8 mouse cellular contexts compared by ENCODE assay signal in the genomic region with DNA sequence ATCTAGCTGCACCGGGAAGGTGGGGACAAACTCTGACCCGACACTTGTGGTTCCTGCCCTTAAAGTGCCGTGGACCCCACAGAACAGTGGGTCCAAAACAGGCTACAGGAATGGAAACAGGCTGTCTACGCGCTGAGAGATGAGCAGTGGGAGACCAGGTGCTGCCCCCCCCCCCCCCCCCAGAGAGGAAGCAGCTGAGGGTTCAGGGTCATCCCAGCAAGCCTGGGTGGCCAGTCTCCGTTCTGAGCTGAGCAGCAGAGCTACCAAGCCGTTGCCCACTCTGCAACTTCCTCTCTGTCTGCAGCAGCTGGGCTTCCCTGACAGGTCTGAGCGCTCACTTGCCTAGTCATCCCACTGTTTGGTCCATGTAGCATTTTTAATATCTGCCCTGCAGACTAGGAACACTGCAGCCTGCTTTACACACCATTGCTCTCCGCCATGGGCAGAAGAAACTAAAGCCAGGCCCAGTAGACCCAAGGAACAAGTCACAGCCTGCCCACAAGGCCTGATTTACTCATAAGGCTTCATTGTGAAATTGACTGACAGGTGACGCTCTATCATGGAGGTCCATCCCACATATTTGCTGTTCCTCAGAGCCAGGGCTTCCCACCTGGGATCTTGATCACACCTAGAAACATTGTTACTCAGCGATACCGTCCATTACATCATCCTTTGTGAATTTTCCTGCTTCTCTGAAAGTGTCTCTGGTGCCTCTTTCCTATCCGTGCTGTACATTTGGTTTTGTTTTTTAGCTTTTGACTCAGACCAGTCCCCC. TPM values are rescaled to one million over a fixed set of nuclear protein-coding genes. Genes with fewer than 3 reads are reported as not detected.
DNase-seq lines count a peak whose midpoint lies in the region; ATAC-seq and TF ChIP-seq lines count a peak whose summit lies in the region.

No protein-coding gene starts in this region.

- no peak for ATAC-seq in hindbrain, embryonic 11.5 days (ENCODE audit: low FRiP score)
- ATAC-seq in hindbrain, embryonic 16.5 days: no peak
- ATAC-seq in heart, embryonic 16.5 days (replicated peaks; ENCODE audit: extremely low read depth, insufficient read depth, low FRiP score): no peak
- peak; percentile 75 for ATAC-seq in megakaryocyte, adult 5-6 weeks (ENCODE audit: poor library complexity, severe bottlenecking)
- no peak for ATAC-seq in forebrain, embryonic 16.5 days

- no peak overlapping the region for H3K9ac ChIP-seq in hindbrain, embryonic 11.5 days (ENCODE audit: low read depth, low read length)
- no peak overlapping the region for H3K9ac ChIP-seq in hindbrain, embryonic 16.5 days (ENCODE audit: low read depth, low read length)
- H3K9ac ChIP-seq in MEL (ENCODE audit: control insufficient read depth, low read depth, low read length, poor library complexity, severe bottlenecking): no peak overlapping the region
- H3K9ac ChIP-seq in heart, embryonic 16.5 days (ENCODE audit: low read length): peak overlapping the region; percentile 43
- no peak overlapping the region for H3K9ac ChIP-seq in forebrain, embryonic 16.5 days (replicated peaks; ENCODE audit: low read depth, low read length)

- H3K9me3 ChIP-seq in hindbrain, embryonic 11.5 days (ENCODE audit: control insufficient read depth, low read length): no peaks in the 10 kb centered on the region
- no peaks in the 10 kb centered on the region for H3K9me3 ChIP-seq in hindbrain, embryonic 16.5 days (ENCODE audit: control insufficient read depth, low read length)
- H3K9me3 ChIP-seq in MEL (replicated peaks; ENCODE audit: insufficient read depth, low read length): no peaks in the 10 kb centered on the region
- no peaks in the 10 kb centered on the region for H3K9me3 ChIP-seq in heart, embryonic 16.5 days (replicated peaks; ENCODE audit: control insufficient read depth, low read length)
- no peaks in the 10 kb centered on the region for H3K9me3 ChIP-seq in forebrain, embryonic 16.5 days (ENCODE audit: control insufficient read depth, low read length)

- peaks cover 27% of the 10 kb centered on the region for H3K4me1 ChIP-seq in hindbrain, embryonic 11.5 days (replicated peaks; ENCODE audit: control insufficient read depth, insufficient read depth, low read length)
- H3K4me1 ChIP-seq in hindbrain, embryonic 16.5 days (ENCODE audit: control insufficient read depth, insufficient read depth, low read depth, low read length): peaks cover 37% of the 10 kb centered on the region
- peaks cover 9 to 31% of the 10 kb centered on the region in 2 experiments; a peak in 3 of 4 replicates for H3K4me1 ChIP-seq in MEL (ENCODE audit: control insufficient read depth in 1 of 2, insufficient read depth in 2 of 2, low read length in 2 of 2)
- peaks cover 56% of the 10 kb centered on the region for H3K4me1 ChIP-seq in heart, embryonic 16.5 days (ENCODE audit: control insufficient read depth, insufficient read depth, low read length)
- H3K4me1 ChIP-seq in forebrain, embryonic 16.5 days (replicated peaks; ENCODE audit: control insufficient read depth, insufficient read depth, low read length): peaks cover 39% of the 10 kb centered on the region

- H3K27me3 ChIP-seq in hindbrain, embryonic 11.5 days (ENCODE audit: control insufficient read depth, insufficient read depth, low read length): no peaks in the 10 kb centered on the region
- H3K27me3 ChIP-seq in hindbrain, embryonic 16.5 days (replicated peaks; ENCODE audit: control insufficient read depth, insufficient read depth, low read length): no peaks in the 10 kb centered on the region
- H3K27me3 ChIP-seq in MEL (ENCODE audit: control insufficient read depth in 1 of 2, insufficient read depth in 2 of 2, low read length in 2 of 2): no peaks in the 10 kb centered on the region
- no peaks in the 10 kb centered on the region for H3K27me3 ChIP-seq in heart, embryonic 16.5 days (ENCODE audit: control insufficient read depth, insufficient read depth, low read length)
- no peaks in the 10 kb centered on the region for H3K27me3 ChIP-seq in forebrain, embryonic 16.5 days (replicated peaks; ENCODE audit: control insufficient read depth, insufficient read depth, low read length)

- DNase-seq in hindbrain, embryonic 11.5 days (ENCODE audit: low spot score): no peak
- peak; percentile 31 for DNase-seq in MEL (ENCODE audit: low read depth, low spot score)
- DNase-seq in ovary, postnatal 10 days (ENCODE audit: low spot score): no peak
- no peak for DNase-seq in spleen, postnatal 36 days (ENCODE audit: low spot score in 2 of 2)

- 0 out of 2 replicates have a peak overlapping the region, but pooled peaks have one; percentile 6 for H3K27ac ChIP-seq in hindbrain, embryonic 11.5 days (ENCODE audit: low read depth, low read length)
- no peak overlapping the region for H3K27ac ChIP-seq in hindbrain, embryonic 16.5 days (ENCODE audit: low read depth, low read length)
- H3K27ac ChIP-seq in MEL (ENCODE audit: control insufficient read depth, low read depth, low read length): no peak overlapping the region
- peak overlapping the region; percentile 92 for H3K27ac ChIP-seq in heart, embryonic 16.5 days (ENCODE audit: low read length)
- H3K27ac ChIP-seq in forebrain, embryonic 16.5 days (ENCODE audit: low read length): no peak overlapping the region

- no peak for TF ChIP-seq RAD21 in MEL (IDR thresholded peaks at IDR 0.05; ENCODE audit: low read depth, low read length)

- H3K79me2 ChIP-seq in MEL (ENCODE audit: control insufficient read depth, insufficient read depth, low read length, poor library complexity): no peaks in the 10 kb centered on the region; the same call in 1 of the 2 replicates

- no peak for TF ChIP-seq CTCF in MEL (IDR thresholded peaks at IDR 0.05 in 2 of 3, conservative IDR thresholded peaks at IDR 0.05 in 1 of 3; ENCODE audit: control insufficient read depth in 1 of 3, insufficient read depth in 1 of 3, low read depth in 2 of 3, low read length in 3 of 3, poor library complexity in 1 of 3, severe bottlenecking in 1 of 3)

- H3K4me2 ChIP-seq in hindbrain, embryonic 11.5 days (replicated peaks; ENCODE audit: low read depth, low read length): no peak overlapping the region
- no peak overlapping the region for H3K4me2 ChIP-seq in hindbrain, embryonic 16.5 days (ENCODE audit: low read length)
- H3K4me2 ChIP-seq in heart, embryonic 16.5 days (ENCODE audit: low read depth, low read length): peak overlapping the region; percentile 18; the same call in 1 of the 2 replicates
- no peak overlapping the region for H3K4me2 ChIP-seq in forebrain, embryonic 16.5 days (ENCODE audit: low read length)

- no peak overlapping the region for H3K4me3 ChIP-seq in hindbrain, embryonic 11.5 days (ENCODE audit: low read depth, low read length)
- H3K4me3 ChIP-seq in hindbrain, embryonic 16.5 days (ENCODE audit: low read length): no peak overlapping the region
- no peak overlapping the region for H3K4me3 ChIP-seq in MEL (ENCODE audit: control insufficient read depth in 1 of 2, insufficient read depth in 1 of 2, low read depth in 2 of 2, low read length in 2 of 2)
- H3K4me3 ChIP-seq in heart, embryonic 16.5 days (ENCODE audit: low read length): no peak overlapping the region
- no peak overlapping the region for H3K4me3 ChIP-seq in forebrain, embryonic 16.5 days (replicated peaks; ENCODE audit: low read length)

- 72% methylated on average over 13 of the region's 13 CpGs for WGBS in hindbrain, embryonic 11.5 days
- 70% methylated on average over 13 of the region's 13 CpGs for WGBS in hindbrain, embryonic 16.5 days
- WGBS in heart, embryonic 16.5 days: 62% methylated on average over 13 of the region's 13 CpGs
- WGBS in forebrain, embryonic 16.5 days: 85% methylated on average over 13 of the region's 13 CpGs

- TF ChIP-seq POLR2A in MEL (IDR thresholded peaks at IDR 0.05; ENCODE audit: control insufficient read depth in 1 of 2, insufficient read depth in 1 of 2, low read depth in 1 of 2, low read length in 2 of 2, poor library complexity in 1 of 2): no peak

- no peaks in the 10 kb centered on the region for H3K36me3 ChIP-seq in hindbrain, embryonic 11.5 days (ENCODE audit: control insufficient read depth, insufficient read depth, low read length)
- no peaks in the 10 kb centered on the region for H3K36me3 ChIP-seq in hindbrain, embryonic 16.5 days (ENCODE audit: control insufficient read depth, insufficient read depth, low read length)
- peaks cover 0 to 22% of the 10 kb centered on the region in 2 experiments; a peak in 2 of 4 replicates for H3K36me3 ChIP-seq in MEL (ENCODE audit: control insufficient read depth in 1 of 2, insufficient read depth in 2 of 2, low read length in 2 of 2)
- no peaks in the 10 kb centered on the region for H3K36me3 ChIP-seq in heart, embryonic 16.5 days (ENCODE audit: control insufficient read depth, insufficient read depth)
- no peaks in the 10 kb centered on the region for H3K36me3 ChIP-seq in forebrain, embryonic 16.5 days (ENCODE audit: control insufficient read depth, insufficient read depth)

- no peak for TF ChIP-seq EP300 in MEL (IDR thresholded peaks at IDR 0.05; ENCODE audit: low read depth in 1 of 2, low read length in 2 of 2)

TF ChIP-seq in MEL, 35 proteins besides CTCF, POLR2A, EP300 and RAD21 (continues in another document):
- TF ChIP-seq SIN3A (IDR thresholded peaks at IDR 0.05; ENCODE audit: low read length) (no peak), TBP (IDR thresholded peaks at IDR 0.05; ENCODE audit: low read depth, low read length) (no peak), E2F4 (IDR thresholded peaks at IDR 0.05; ENCODE audit: borderline replicate concordance, low read depth, low read length) (no peak)

RNA-seq across cellular contexts. Expression of gene Zfp710, which starts 34.6 kb away (rescaled TPM):
- 26.4 and 28.4 TPM in 2 replicates for polyA plus RNA-seq in hindbrain, embryonic 11.5 days (2014; fragmentation: Nextera tagmentation; extraction: Ambion mirVana)
- 13.6 and 14.9 TPM in 2 replicates for polyA plus RNA-seq in hindbrain, embryonic 16.5 days (2015; fragmentation: Nextera tagmentation; extraction: Ambion mirVana)
- 11.8 and 14.8 TPM in 2 replicates for total RNA-seq in MEL (2012; rRNA removed)
- 10 to 100 TPM in 1 of 2 experiments, not detected in 1; 19.1 TPM for polyA plus RNA-seq in MEL (2012; ENCODE audit: insufficient read depth in 1 of 2, insufficient read length in 2 of 2, low read depth in 1 of 2, low replicate concordance in 2 of 2, missing spikeins in 1 of 2)
- polyA plus RNA-seq in heart, embryonic 16.5 days (2015; fragmentation: Nextera tagmentation; extraction: Ambion mirVana): 12.4 and 12.6 TPM in 2 replicates
- 59.1 and 66.2 TPM in 2 replicates for total RNA-seq in megakaryocyte, adult 5-6 weeks (2015)
- total RNA-seq in megakaryocyte, adult 5-6 weeks (2017): 73.8 and 90.1 TPM in 2 replicates
- 18.7 and 19.6 TPM in 2 replicates for polyA plus RNA-seq in forebrain, embryonic 16.5 days (2015; fragmentation: Nextera tagmentation; extraction: Ambion mirVana)

RNA-seq across cellular contexts. Expression of gene Idh2, which starts 55.9 kb away (rescaled TPM):
- polyA plus RNA-seq in hindbrain, embryonic 11.5 days (2014; fragmentation: Nextera tagmentation; extraction: Ambion mirVana): 331 and 352 TPM in 2 replicates
- polyA plus RNA-seq in hindbrain, embryonic 16.5 days (2015; fragmentation: Nextera tagmentation; extraction: Ambion mirVana): 215 and 225 TPM in 2 replicates
- 121 and 141 TPM in 2 replicates for total RNA-seq in MEL (2012; rRNA removed)
- 100 to 1,000 TPM; 181 to 268 TPM for polyA plus RNA-seq in MEL (2012; ENCODE audit: insufficient read depth in 1 of 2, insufficient read length in 2 of 2, low read depth in 1 of 2, low replicate concordance in 2 of 2, missing spikeins in 1 of 2)
- 2,779 and 2,782 TPM in 2 replicates for polyA plus RNA-seq in heart, embryonic 16.5 days (2015; fragmentation: Nextera tagmentation; extraction: Ambion mirVana)
- total RNA-seq in megakaryocyte, adult 5-6 weeks (2015): 74.9 and 77.7 TPM in 2 replicates
- total RNA-seq in megakaryocyte, adult 5-6 weeks (2017): 85.5 and 90.4 TPM in 2 replicates
- 286 and 298 TPM in 2 replicates for polyA plus RNA-seq in forebrain, embryonic 16.5 days (2015; fragmentation: Nextera tagmentation; extraction: Ambion mirVana)

Comparison
In these comparisons a context has a peak if more than half of its experiments do, and no peak if none do; other contexts are left out.
1. H3K27ac ChIP-seq: peak in hindbrain, embryonic 11.5 days (single experiment) and heart, embryonic 16.5 days (single experiment); none in hindbrain, embryonic 16.5 days (single experiment), MEL (single experiment) and forebrain, embryonic 16.5 days (single experiment).